Mouse (Mus musculus): ENCODE results near the gene Vmn2r101. TPM values are rescaled to one million over a fixed set of nuclear protein-coding genes. Genes with fewer than 3 reads are reported as not detected.

Gene Vmn2r101
- not detected in 2 replicates for polyA plus RNA-seq (2012)

GRCm38 (mm10) chr17:19576927-19577326 is at the start of gene Vmn2r101:
Gene Vmn2r101, plus strand, starts transcription at chr17:19577227.

GRCm38 (mm10) chr17:19660028-19660427 is 83.0 kb downstream of the Vmn2r101 start, which contains the start of gene Vmn2r102:
Gene Vmn2r102, plus strand, starts transcription at chr17:19660328.

Other genes starting within 250 kb of the Vmn2r101 start
- 0.01 TPM in 1 of 2 replicates, not detected in the other for gene Vmn2r99, start 215.3 kb upstream of the Vmn2r101 start, polyA plus RNA-seq (2012)
- gene Vmn2r100, start 72.5 kb upstream of the Vmn2r101 start, polyA plus RNA-seq (2012): not detected in 2 replicates
- under 0.01 TPM in 2 replicates for gene Vmn2r102, start 83.1 kb downstream of the Vmn2r101 start, polyA plus RNA-seq (2012)
- gene Vmn2r103, start 196.1 kb downstream of the Vmn2r101 start, polyA plus RNA-seq (2012): not detected in 2 replicates

Measured in megakaryocyte-erythroid progenitor cell, adult 5 weeks (primary cell).